Mouse (Mus musculus): ENCODE results near the gene Hist1h2ab.

Hist1h2ab gene

DNA sequence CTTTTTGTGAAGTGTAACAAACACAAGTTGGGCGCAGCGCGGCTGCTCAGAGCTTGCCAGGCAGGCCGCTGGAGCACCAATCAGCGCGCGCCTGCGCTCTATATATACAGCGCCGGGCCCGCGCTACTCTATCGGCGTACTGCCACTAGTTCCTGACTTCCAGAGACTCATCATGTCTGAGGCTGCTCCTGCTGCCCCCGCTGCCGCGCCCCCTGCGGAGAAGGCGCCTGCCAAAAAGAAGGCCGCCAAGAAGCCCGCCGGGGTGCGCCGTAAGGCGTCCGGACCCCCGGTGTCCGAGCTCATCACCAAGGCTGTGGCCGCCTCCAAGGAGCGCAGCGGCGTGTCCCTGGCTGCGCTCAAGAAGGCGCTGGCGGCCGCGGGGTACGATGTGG, 12.3 kb upstream of the Hist1h2ab start, which contains the start of gene Hist1h1c:
Gene Hist1h1c (plus strand): TSS at position 132 of the 392 bp plus-strand sequence.
- peak; percentile 88 to 94 for DNase-seq

DNA sequence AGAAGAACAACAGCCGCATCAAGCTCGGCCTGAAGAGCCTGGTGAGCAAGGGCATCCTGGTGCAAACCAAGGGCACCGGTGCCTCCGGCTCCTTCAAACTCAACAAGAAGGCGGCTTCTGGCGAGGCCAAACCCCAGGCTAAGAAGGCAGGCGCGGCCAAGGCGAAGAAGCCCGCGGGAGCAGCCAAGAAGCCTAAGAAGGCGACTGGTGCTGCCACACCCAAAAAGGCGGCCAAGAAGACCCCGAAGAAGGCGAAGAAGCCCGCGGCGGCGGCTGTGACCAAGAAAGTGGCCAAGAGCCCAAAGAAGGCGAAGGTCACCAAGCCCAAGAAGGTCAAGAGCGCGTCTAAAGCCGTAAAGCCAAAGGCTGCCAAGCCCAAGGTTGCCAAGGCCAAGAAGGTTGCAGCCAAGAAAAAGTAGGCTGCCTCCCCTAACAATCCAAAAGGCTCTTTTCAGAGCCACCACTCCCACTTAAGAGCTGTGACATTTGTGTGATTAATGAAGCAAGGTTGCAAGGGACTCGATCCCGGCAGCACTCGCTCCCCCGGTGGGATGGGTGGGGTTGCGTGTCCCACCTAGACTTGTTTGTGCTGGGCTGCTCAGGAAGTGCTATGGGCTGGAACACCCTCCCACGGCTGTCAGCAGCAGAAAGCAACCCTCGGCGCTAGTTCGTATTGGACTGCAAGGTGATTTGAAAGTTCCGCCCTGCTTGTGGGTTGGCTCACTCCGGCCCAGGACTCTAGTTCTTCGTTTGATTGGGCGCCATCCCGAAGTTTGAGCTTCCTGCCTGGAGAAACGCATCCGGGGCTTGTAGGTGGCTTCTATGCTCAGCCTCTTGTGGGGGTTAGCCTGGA, 11.6 kb upstream of the Hist1h2ab start:
- peak; percentile 88 to 96 for DNase-seq

DNA sequence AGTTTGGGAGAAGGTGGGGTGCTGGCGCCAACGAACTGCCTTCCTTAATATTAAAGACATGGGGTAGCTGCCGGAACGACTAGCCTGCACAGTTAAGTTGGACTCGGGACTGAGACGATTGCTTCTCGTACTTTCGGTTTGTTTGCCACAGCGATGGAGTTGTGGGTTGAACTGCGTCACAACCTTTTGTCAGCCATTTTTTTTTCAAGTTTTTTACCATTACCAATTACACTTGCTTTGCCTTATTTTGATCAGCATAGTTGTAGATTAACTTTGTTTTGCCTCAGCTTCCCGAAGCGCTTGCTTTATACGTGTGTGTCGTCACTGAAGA, 11.0 kb upstream of the Hist1h2ab start:
- DNase-seq = no peak

DNA sequence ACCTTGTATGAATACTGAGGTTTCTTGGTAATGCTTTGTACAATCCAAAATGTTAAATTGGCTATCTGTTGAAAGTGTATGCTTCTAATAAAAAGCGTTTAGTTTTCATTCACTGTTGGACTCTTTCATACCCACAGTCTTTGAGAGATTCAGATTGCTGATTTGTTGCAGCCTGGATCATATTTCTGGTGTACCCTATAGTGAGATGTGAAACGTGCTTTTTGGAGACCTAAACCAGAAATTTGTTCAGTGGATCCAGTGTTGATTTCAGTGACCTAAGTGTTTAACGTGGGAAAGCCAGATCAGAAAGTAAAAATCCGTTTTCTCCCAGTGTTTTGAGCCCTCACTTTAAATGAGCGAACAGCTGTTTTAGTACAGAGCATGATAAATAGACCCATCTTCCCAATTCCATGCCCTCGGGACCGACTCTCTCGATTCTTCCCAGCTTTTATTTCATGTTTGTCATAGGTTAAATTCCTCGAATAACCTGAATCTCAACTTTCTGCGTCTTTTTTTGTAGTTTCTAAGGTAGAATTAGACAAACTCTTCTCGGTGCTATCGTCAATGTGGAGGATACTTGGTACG, 10.6 kb upstream of the Hist1h2ab start:
- DNase-seq = no peak

DNA sequence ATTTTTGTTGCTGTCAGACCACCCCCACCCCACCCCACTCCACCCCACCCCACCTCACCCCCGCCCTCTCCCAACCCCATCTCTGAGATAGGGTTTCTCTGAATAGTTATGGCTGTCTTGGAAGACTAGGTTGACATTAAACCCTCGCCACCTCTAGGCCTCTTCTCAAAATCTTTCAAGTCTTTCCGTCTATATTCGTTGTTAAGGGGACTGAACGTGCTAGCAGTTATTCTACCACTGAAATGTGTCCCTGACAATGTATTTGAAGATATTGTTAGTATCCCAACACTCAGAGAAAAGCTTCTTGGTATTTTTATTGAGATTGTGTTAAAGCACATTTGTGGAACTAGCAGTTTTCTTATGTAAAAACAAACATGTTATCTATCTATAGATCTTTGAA, 10.0 kb upstream of the Hist1h2ab start:
- DNase-seq = no peak

DNA sequence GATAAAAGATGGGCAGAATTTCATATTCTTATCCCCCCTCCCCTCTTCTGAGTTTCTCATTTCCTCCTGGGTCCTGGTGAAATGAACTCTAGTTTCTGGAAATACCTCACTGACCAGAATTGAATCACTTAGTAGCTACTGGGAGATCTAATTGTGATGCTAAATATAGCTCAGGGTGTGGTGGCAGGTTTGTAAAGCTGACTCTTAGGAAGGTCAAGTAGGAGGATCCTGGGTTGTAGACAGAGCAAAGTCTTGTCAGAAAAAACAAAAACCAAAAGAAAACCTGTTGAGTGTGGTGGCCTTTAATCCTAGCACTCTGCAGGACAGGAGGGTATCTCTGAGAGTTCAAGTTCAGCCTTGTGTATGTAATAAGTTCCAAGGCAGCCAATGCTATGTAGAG, 8.9 kb upstream of the Hist1h2ab start:
- DNase-seq = no peak

DNA sequence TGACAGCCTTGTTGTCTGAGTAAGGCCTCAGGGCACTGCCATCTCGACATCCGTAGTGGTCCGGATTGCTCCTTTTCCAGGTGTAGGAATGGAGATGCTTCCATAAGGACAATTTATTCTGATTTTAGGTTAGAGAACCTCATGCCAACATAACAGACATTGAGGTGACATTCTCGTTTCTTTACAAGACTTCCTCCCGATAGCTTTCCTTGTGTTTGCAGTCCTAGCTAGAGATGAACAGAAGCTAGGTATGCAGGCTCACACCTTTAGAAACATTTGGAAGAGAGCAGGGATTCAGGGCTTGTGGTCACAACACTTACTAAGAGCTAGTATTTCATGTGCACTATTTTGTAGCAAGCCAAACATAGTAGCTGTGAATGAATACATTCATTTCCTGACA, 7.7 kb upstream of the Hist1h2ab start:
- DNase-seq = no peak

DNA sequence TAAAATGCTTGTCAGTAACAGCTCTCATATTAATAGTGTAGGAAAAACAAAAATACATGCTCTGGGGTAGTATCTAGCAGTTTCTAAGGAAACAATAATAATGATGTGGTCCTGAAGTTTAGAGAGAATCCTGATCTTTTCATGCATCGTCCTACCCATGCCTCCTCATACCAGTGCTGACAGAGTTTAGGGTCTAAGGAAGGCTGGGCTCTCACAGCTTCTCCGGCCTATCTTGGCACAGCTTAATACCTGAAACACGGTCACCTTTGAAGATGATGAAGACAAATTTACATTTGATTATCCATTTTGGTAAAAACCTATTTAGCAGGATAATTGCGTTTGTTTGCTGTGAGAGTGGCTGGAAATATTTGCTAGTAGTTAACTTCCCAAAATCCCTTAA, 7.0 kb upstream of the Hist1h2ab start:
- DNase-seq = no peak

DNA sequence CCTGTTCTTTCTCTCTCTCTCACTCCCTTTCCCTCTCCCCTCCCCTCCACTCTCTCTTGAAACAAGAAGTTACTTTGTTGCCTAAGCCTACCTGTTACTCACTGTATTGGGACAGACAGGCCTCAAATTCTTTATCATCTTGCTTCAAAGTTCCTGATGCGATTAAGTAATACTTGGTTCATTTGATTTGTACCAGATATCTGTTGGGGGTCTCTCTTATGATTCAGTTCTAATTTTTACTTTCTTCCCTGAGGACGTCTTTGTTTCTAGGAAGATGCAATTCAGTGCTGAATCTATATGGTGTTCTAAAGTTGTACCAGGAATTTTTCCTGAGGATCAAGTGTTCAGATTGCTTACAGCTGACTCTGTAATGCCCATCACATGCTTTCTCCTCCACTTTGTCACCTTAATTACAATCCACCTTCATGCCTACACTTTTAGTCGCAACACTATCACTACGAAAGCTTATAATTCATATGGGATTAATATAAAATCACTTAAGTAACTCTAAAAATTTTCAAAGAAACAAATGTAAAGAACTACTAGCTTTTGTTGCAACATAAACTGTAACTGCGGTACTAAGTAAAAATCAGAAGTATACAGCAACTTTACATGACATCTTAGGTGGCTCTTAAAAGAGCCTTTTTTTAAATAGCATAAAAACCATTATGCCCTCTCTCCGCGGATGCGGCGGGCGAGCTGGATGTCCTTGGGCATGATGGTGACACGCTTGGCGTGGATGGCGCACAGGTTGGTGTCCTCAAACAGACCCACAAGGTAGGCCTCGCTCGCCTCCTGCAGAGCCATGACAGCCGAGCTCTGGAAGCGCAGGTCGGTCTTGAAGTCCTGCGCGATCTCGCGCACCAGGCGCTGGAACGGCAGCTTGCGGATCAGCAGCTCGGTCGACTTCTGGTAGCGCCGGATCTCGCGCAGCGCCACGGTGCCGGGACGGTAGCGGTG, 6.2 kb upstream of the Hist1h2ab start:
- peak in 1 of 2 experiments; percentile 37 for DNase-seq

DNA sequence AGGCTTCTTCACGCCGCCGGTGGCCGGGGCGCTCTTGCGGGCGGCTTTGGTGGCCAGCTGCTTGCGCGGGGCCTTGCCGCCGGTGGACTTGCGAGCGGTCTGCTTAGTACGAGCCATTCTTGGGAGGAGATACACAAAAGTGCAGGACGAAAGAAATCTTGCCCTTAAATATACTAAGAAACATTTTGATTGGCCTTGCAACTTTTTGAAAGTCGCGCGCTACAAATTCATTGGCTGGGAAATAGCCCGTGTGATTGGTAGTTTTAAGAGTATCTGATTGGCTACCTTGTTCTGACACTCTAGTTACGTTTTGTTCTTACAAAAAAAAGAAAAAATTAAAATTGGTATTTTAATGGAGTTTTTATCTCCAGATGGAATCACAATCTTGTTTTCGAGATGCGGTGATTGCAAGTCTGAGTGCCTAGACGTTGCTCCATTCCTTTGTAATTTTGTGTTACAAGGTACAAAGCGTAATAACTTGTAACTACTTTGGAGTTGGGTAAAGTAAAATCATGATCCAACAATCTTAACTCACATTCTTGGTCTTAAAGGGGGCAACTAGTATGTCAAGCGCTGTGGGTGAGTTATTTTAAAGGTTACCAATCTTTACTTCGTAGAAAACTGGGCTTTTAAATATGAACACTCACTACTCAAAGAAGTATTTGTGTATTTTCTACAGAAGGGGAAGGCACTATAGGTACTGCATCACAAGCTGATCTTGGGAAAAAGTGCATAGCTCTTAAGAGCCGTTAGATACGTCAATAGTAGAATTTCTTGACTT, 5.4 kb upstream of the Hist1h2ab start, which contains the start of gene Hist1h3c:
Gene Hist1h3c (minus strand): TSS at position 222 of the 781 bp plus-strand sequence.
- peak; percentile 56 to 78 for DNase-seq

DNA sequence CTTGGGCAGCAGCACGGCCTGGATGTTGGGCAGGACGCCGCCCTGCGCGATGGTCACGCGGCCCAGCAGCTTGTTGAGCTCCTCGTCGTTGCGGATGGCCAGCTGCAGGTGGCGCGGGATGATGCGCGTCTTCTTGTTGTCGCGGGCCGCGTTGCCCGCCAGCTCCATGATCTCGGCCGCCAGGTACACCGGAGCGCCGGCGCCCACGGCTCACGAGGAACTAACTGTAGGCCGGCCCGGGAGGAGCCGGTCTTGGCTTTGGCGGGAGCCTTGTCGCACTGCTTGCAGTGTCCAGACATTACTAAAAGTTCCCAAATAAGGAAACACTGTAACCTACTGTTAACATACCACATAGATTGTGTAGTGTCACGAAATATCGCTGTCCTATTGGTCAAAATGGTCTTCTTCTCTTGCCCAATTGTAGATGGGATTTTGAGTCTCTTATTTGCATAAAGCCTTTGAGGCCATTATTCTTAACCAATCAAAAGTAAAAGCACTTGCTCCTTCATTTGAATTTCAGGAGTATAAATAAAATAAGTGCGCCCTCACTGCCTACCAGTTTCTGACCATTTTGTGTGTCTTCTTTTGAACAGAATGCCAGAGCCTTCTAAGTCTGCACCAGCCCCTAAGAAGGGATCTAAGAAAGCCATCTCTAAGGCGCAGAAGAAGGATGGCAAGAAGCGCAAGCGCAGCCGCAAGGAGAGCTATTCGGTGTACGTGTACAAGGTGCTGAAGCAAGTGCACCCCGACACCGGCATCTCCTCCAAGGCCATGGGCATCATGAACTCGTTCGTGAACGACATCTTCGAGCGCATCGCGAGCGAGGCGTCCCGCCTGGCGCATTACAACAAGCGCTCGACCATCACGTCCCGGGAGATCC, 4.5 kb upstream of the Hist1h2ab start, which contains the start of gene Hist1h2bb:
Gene Hist1h2bb (plus strand): TSS at position 534 of the 880 bp plus-strand sequence.
- DNase-seq = peak; percentile 52 to 68

DNA sequence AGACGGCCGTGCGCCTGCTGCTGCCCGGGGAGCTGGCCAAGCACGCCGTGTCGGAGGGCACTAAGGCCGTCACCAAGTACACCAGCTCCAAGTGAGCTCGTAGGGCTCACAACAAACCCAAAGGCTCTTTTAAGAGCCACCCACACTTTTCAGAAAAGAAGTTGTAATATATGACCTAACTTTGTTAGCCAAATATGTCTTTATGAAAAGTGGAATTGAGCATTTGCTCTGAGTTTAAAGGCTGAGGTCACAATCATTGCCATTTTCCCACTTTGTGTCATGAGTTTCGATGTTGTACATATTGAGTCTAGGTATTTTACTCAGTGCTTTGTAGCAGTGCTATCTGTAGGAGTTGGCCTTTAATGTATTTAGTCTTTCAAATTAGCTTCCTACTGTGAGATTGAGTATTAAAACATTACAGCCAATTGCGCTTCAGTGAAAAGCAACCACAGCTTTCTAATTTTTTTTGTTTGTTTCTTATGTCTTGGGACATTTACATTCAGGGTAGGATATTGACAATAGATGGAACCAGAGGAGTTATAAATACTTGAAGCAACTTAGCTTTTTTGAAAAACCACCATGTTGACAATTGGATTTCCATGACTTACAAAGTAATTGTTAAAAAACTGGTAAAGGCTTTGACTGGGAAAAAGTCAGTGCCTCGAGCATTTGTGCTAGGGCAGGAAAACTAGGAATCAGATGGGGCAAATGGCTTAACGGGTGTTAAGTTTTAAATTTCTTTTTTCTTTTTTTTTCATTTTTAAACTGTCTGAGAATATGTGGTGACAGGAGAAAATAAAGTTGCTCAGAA, 3.6 kb upstream of the Hist1h2ab start:
- no peak for DNase-seq

DNA sequence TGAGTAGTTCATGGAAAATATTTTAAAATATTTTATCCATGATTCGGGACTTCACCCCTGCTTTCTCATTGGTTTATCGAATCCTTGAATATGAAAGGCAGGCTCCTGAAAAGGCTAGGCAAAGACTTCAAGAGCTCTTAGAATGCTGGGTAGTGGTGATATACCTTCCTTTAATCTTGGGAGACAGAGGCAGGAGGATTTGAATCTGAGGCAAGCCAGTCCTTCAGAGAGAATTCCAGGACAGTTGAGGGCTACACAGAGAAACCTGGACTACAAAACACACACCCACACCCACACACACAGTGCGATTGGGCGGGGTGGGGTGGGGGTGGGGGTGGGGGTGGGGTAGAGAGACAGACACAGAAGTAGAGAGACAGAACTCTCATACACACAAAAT, 3.0 kb upstream of the Hist1h2ab start:
- no peak for DNase-seq

DNA sequence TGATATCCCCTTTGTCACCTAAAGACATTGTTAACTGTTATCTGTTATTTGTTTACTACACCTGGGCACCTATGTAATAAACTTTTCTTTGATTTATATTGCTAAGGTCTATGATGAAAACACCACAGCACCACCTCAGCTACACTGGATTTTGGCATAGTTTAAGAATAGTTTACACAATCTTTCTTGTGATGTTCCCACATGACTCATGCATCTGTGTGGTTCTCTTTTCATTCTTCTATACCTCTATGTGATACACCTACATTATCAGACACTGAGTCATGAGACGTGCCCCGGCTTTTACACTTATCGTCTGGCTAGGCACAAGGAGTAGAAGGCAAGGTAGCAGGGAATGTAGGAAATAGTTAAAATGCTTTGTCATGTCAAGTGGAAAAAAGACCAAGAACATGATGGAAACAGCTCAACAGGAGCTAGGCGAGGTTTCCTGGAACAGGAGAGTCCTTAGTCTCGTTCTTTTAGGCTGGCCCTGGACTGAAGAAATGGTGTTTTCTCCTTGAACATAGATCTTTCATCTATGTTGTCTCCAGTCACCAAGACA, 1.3 kb upstream of the Hist1h2ab start:
- no peak for DNase-seq

DNA sequence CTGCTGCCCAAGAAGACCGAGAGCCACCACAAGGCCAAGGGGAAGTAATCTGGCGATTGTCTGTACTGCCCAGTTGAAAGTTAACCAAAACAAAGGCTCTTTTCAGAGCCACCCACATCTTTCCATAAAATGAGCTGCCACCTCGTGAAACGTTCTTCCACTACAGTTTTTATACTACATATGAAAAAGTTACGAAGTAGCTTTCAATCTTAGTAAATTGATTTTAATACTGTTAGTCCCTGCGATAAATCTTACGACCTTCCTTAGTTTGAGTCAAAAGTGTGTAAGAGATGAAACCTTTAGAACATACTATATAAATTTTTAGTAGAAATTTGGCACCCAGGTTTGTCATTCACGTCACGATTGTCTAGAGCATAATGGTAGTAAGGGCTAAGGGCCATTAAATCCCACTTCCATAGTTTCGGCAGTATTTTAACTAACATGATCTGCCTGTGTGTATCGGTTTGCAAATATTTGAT, 591 bp downstream of the Hist1h2ab start:
- no peak for DNase-seq

DNA sequence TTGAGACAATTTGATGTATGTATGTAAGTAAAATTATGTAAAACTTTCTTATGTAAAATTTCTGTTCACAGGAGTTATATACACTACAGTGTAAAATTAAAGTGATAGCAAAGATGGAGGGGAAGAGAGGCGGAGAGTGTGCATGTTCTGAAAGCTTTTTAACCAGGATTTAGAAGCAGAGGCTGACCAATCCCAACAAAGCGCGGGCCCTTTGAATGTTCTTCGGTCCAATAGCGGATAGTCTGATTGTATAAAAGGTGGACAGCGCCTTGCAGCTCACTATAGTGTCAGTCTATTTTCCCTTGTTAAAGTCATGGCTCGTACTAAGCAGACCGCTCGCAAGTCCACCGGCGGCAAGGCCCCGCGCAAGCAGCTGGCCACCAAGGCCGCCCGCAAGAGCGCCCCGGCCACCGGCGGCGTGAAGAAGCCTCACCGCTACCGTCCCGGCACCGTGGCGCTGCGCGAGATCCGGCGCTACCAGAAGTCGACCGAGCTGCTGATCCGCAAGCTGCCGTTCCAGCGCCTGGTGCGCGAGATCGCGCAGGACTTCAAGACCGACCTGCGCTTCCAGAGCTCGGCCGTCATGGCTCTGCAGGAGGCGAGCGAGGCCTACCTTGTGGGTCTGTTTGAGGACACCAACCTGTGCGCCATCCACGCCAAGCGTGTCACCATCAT, 1.3 kb downstream of the Hist1h2ab start, which contains the start of gene Hist1h3b:
Gene Hist1h3b (plus strand): TSS at position 201 of the 675 bp plus-strand sequence.
- peak; percentile 65 to 85 for DNase-seq

DNA sequence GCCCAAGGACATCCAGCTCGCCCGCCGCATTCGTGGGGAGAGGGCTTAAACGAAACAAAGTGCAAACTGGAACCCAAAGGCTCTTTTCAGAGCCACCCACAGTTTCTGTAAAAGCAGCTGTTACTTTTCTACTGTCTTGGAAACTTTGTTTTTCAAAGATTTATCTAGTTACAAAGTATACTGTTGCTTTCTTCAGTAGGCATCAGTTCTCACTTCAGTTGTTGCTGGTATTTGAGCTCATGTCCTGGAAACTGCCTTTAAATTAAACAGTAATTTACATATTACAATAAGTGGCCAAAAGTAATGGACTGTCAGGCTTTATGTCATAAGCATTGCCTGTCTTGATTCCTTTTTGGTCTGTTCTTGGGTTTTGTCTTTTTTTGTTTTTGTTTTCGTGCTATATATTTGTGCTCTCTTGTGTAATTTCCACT, 1.8 kb downstream of the Hist1h2ab start:
- peak in 1 of 2 experiments; percentile 23 for DNase-seq

DNA sequence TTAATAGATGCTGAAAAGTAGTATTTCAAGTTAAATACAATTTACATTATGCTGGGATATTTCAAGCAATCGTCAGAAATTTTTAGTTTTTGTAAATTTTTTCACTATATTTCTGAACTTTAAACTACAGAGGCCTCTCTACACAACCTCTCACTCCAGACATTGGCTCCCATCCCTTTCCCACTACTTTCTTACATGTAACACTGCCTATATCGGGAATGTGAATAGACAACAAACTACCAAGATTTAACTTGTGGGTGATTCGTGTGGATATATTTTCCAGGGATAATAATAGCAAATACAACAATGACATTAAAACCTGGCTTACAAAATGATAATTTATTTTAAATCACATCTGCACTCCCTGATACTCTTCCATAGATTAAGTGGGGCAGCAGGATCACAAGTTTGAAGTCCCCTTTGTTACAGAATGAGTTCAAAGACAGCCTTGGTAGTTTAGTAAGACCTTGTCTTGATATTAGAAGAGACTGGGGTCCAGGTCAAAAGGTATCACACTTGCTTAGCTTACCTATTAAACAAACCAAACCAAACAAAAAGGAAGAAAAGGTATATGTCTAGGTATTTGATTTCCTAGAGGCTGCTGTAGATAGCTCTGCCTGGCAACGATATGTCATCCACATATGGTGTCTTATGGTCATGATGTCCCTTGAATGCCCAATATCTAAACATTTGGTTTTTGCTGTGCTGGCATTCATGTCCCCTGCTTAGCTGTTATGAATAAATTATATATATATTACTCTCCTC, 2.6 kb downstream of the Hist1h2ab start:
- DNase-seq = no peak
